Mouse (Mus musculus): Measurements from ENCODE around the gene Nfkbil1.
"Not testable (repeated sequence)": the region's sequence is repeated elsewhere in the genome, so short reads cannot be mapped to it uniquely, and the experiment has no call there.

Gene Nfkbil1

GRCm38 (mm10) chr17:35237504-35237903 lies 1.9 kb upstream of the Nfkbil1 start:
- no peak for DNase-seq (ENCODE audit: low read depth, low spot score)

- DNase-seq (ENCODE audit: low read depth, low spot score): no peak
Observed at GRCm38 (mm10) chr17:35236996-35237395, 1.4 kb upstream of the Nfkbil1 start.

- DNase-seq (ENCODE audit: low read depth, low spot score): peak; percentile 91
Observed at GRCm38 (mm10) chr17:35236390-35236746, 776 bp upstream of the Nfkbil1 start.

GRCm38 (mm10) chr17:35234903-35235302 lies 689 bp downstream of the Nfkbil1 start:
- DNase-seq (ENCODE audit: low read depth, low spot score): no peak

GRCm38 (mm10) chr17:35234090-35234489 lies 1.5 kb downstream of the Nfkbil1 start:
- not testable (repeated sequence) for DNase-seq (ENCODE audit: low read depth, low spot score)

- no peak for DNase-seq (ENCODE audit: low read depth, low spot score)
Observed at GRCm38 (mm10) chr17:35233114-35233980, 2.2 kb downstream of the Nfkbil1 start, which contains the start of gene Atp6v1g2. Gene Atp6v1g2 (plus strand): TSS chr17:35233660.

GRCm38 (mm10) chr17:35232659-35233058 lies 2.9 kb downstream of the Nfkbil1 start:
- no peak for DNase-seq (ENCODE audit: low read depth, low spot score)

GRCm38 (mm10) chr17:35232043-35232442 lies 3.5 kb downstream of the Nfkbil1 start:
- no peak for DNase-seq (ENCODE audit: low read depth, low spot score)

- no peak for DNase-seq (ENCODE audit: low read depth, low spot score)
Observed at GRCm38 (mm10) chr17:35231022-35231421, 4.6 kb downstream of the Nfkbil1 start.

GRCm38 (mm10) chr17:35226561-35227046 lies 9.0 kb downstream of the Nfkbil1 start:
- no peak for DNase-seq (ENCODE audit: low read depth, low spot score)

- no peak for DNase-seq (ENCODE audit: low read depth, low spot score)
Observed at GRCm38 (mm10) chr17:35225456-35225855, 10.1 kb downstream of the Nfkbil1 start.

- no peak for DNase-seq (ENCODE audit: low read depth, low spot score)
Observed at GRCm38 (mm10) chr17:35224641-35225040, 11.0 kb downstream of the Nfkbil1 start.

GRCm38 (mm10) chr17:35222299-35222698 lies 13.3 kb downstream of the Nfkbil1 start:
- no peak for DNase-seq (ENCODE audit: low read depth, low spot score)

GRCm38 (mm10) chr17:35220156-35220952 lies 15.2 kb downstream of the Nfkbil1 start, which contains the start of gene Gm16181:
Gene Gm16181 (plus strand): TSS chr17:35220834.
- DNase-seq (ENCODE audit: low read depth, low spot score): no peak

GRCm38 (mm10) chr17:35219601-35220041 lies 16.0 kb downstream of the Nfkbil1 start:
- DNase-seq (ENCODE audit: low read depth, low spot score): no peak

- no peak for DNase-seq (ENCODE audit: low read depth, low spot score)
Observed at GRCm38 (mm10) chr17:35218516-35219193, 16.9 kb downstream of the Nfkbil1 start.

- DNase-seq (ENCODE audit: low read depth, low spot score): no peak
Observed at GRCm38 (mm10) chr17:35213071-35213470, 22.5 kb downstream of the Nfkbil1 start.

- DNase-seq (ENCODE audit: low read depth, low spot score): no peak
Observed at GRCm38 (mm10) chr17:35210593-35210992, 25.0 kb downstream of the Nfkbil1 start.

- DNase-seq (ENCODE audit: low read depth, low spot score): no peak
Observed at GRCm38 (mm10) chr17:35209785-35210535, 25.6 kb downstream of the Nfkbil1 start.

- DNase-seq (ENCODE audit: low read depth, low spot score): no peak
Observed at GRCm38 (mm10) chr17:35205380-35205769, 30.2 kb downstream of the Nfkbil1 start.
